Mouse (Mus musculus) gastrocnemius, postnatal 4 days (tissue): Measurements from ENCODE around the gene 1110017D15Rik. TPM values are rescaled to one million over a fixed set of nuclear protein-coding genes. Genes with fewer than 3 reads are reported as not detected.

Experiments used
- DNase-seq, 2 experiments: peaks; one replicate each; pipeline ENCODE4 v3.0.0; 2021 to 2022; ENCODE audit warnings: low spot score in 2 of 2, mixed read lengths in 2 of 2
- total RNA-seq, 2 experiments: library from RNA; stranded (reverse); gene quantifications; 2 replicates each; pipeline ENCODE4 v1.2.3; 2021

Gene 1110017D15Rik
- total RNA-seq, 2 experiments from 2014 or later, result 0.42 to 0.54 TPM

DNA sequence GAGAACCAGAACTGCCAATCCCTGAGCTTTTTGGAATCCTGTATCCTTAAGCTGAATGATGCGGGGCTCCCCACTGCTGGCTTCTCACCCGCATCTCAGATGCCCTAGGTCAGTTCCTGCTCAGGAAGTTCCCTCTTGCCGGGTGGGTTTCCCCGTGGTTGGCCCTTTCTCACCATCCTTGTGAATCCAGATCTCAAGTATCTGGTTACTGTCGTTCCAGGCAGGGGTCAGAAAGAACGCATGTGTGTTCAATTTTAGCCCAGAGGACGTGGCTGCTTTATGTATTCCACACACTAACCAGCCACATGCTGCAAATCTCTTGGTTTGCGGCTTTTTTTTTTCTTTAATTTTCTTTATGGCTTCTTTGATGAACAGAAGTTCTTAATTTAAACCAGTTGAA, 3.4 kb downstream of the 1110017D15Rik start:
- no peak for DNase-seq

DNA sequence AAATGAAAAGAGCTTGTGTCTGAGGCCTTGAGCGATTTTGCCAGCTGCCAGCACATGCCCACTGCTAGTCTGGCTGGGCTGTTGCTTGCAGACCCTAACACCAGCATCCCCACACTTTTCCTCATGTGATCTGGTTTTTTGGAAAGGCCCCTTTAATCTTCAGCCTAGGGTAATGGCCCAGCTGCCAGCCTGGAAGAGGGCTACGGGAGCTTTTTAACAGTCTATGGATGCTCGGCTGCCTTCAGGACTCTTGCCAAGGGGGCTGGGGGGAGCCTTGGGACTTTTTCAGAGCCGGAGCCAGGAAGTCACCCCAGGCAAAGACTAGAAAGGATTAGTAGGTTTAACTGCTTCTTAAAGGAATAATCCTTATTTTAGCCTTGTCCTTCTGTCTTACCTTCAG, 3.8 kb downstream of the 1110017D15Rik start:
- no peak for DNase-seq

DNA sequence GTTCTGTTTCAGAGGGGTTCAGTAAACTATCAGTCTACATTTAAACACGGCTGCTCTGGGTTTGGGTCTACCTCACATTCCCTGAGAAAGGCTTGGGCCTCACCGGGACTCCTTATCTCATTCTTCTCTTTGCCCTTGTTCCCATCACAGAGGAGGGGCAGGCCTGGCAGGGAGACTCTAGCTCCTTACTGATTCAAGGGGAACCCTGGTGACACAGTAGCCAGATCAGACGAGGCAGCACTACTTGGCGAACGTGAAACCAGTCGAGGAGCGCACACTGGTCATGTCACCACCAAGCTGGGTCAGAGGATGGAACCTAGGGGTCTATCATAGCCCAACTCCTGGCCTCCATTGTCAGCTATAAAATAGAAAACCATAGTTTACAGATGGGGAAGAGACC, 9.1 kb downstream of the 1110017D15Rik start:
- no peak for DNase-seq

DNA sequence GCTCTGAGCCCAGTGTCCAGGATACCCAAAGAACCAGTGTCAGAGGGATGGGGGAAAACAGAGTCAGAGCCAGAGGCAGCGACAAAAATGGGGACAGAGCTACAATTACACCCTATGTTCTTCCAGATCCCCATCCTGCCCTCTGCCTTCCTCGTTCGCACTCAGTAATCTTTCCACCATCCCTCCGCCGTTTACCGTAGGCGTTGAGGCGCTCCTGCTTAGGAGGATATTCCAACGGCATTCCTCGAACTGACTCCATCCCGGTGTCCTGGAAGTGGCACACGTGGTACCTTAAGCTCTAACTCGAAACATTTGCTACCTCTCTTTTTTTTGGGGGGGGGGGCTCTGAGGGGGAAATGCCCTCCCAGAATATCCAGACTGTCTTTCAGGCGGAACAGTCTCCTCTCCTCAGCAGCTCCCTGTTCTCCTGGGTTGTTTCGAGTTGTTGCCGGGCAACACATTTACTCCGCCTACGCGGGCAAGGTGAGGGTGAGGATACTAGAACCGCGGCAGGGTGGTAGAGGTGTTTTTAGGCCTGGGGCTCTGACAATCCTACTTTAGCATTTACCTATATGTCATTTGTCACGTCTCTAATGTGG, 9.7 kb downstream of the 1110017D15Rik start:
- no peak for DNase-seq

DNA sequence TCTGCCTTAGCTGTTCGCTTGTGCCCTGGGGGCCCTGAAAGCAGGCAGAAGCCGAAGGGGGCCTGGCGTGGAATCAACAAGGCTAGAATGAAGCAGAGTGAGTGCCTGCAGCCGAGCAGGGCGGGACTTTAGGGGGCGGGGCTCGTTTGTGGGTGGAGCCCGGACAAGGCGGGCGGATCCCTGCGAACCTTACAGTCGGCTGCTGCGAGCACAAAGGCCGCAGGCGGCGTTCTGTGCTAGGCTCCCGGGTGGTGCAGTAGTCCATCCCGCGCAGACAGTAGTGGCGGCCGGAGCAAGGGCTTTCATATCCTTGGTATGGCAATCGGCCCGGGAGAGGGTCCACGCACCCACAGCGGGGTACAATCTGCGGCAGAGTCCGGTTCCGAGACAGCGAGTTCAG, 10.2 kb downstream of the 1110017D15Rik start:
- DNase-seq, result peak; percentile 64 to 86

DNA sequence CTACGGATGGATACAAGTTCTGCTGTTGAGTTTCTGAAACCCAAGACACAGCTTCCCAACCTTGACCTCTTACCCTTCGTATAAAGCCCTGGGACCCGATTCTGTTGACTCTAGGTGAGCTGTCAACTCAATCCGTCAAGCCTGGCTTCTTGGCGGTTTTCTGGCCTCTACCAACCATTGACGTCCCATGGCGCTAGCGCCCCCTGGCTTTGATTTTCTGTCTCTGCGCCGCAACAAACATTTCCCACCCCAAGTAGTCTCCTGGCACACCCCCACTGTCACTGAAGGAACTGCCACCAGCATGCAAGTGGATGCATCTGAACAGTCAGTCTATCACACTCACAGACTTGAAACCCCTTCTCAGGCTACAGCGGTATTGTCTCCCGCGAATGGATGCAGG, 11.0 kb downstream of the 1110017D15Rik start:
- peak in 1 of 2 experiments; percentile 72 for DNase-seq

DNA sequence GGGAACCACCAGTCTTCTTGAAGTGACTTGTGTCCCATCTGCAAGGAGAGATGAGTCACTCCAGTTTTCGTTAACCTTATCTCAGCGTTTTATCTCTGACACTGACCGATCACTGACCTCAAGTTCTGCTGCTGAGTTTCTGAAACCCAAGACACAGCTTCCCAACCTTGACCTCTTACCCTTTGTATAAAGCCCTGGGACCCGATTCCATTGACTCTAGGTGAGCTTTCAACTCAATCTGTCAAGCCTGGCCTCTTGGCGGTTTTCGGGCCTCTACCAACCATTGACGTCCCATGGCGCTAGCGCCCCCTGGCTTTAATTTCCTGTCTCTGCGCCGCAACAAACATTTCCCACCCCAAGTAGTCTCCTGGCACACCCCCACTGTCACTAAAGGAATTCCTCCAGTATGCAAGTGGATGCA, 12.0 kb downstream of the 1110017D15Rik start:
- DNase-seq, result no peak

DNA sequence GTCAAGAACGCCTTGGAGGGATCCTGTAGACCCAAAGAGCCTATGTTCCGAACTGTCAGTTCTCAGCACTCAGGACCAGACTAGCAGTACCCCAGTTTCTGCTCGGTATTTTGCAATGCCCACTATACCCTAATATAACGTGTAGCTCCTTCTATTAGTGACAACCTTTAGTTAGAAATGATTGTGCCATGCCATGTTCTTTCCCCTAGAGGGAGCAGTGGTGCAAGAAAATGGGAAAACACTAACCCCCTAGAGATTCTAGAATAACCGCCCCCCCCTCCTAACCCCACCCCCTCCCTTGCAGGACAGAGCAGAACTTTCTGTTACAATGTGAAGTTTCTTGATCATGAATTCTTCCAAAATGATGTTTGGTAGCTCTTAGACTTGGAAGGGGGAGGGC, 12.8 kb downstream of the 1110017D15Rik start:
- no peak for DNase-seq

DNA sequence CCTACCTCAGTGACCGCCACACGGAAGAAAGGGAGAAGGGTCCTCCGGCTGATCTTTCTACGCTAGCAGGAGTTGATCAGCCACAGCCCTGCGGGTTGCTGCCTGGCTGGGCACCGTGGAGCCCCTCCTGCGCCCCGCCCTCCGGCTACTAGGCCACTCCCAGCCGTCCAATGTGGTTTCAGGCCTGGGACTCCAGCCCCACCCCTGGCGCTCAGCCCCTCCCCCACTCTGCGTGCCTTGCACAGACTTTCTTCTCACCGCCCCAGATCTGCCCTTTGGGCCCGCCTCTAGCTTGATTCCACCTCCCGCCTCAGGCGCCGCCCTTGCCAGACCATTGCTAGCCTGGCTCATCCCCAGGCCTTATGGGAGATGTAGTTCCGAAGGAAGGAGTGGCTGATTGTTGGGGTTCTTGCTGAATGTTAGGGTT, 14.1 kb downstream of the 1110017D15Rik start, which contains the start of gene AI464131:
Gene AI464131 (minus strand): TSS at position 91 of the 427 bp plus-strand sequence.
- peak; percentile 99 for DNase-seq

DNA sequence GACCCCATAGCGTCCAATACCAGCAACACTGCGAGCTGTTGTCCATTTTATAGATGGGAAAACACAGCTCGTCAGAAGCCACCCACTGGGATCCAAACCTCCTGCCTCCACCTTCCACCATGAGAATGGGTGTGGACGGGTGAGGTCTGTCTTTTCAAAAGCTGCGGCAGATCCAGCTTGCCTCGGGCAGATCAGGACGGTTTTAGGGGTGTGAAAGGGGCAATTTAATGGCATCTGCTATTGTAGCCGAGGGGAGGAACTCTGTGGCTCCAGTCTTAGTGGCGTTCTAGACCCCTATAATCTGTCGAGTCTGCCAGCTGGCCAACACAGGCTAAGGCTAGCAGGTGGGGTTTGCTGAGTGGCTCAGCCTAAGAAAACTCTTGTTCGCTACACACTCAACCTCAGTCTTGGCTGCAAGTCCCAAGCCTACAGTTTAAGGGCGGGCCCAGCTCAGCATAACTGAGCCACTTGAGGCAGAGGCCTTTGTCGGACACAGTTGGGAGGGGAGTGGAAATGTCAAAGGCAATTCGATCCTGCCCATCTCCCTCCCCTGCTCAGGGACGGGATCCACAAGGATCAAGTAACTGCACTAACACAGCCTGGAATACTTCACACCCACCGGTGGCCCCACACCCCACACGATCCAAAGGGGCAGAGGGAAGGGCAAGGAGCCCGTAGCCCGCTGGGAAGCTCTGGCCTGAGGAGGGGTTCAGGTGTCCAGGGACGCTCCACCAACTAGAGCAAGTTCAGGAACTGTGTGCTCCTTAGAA, 14.8 kb downstream of the 1110017D15Rik start:
- peak in 1 of 2 experiments; percentile 50 for DNase-seq

DNA sequence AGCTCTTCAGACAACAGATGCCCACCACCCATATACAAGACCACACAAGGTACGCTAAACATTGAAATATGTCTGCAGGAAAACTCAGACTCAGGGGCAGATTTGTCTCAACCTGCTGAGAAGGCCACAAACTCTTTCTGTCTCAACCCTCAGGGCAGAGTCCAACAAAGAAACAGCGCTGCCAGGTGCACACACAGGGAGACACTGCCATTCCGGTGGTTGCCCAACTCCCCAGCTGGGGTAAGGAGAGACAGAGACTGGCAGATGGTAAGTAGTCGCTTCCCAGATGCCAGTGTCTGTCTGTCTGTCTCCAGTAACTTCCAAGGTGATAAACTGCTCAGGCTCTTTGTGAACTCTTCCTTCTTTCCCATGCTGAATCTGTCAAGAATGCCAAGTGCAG, 16.3 kb downstream of the 1110017D15Rik start:
- DNase-seq, result no peak

DNA sequence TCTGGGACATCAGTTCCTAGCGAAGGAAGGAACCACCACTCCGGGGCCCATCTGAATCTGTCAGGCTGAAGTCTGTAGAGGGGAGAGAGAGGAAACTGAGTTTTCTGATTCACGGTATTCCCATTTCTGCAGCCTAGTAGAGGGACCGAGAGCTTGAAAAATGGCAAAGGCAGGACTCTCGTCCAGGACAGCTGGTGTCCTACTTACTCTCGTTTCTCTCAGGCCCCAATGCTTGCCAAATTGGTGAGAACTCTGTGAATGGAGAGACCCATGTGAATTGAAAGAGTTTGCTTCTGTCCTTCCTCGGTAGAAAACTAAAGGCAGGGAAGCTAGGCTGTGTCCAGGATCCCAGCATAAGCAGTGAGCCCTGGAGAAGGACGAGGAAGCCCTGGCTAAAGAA, 17.5 kb downstream of the 1110017D15Rik start:
- no peak for DNase-seq

DNA sequence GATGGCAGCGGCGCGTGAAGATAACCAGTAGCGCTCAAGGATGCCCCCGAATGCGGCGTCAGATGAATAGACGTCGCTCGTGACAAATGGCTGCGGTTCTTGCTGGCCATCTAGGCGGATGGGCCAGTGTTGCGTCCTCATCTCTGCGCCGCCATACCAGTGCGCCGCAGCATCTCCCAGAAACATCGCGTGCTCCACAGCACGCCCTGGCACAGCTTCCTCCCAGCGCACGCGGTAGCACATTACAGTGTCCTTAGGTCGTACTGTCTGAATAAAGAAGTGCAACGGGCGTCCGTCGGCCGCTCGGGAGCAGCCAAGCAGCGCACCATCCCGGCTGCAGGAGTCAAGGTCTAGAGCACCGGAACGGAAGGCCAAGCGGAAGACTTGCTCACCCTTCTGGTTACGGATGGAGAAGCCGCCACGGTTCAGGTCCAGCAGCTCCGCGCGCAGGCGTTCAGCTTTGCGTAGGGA, 18.2 kb downstream of the 1110017D15Rik start:
- DNase-seq, result no peak

DNA sequence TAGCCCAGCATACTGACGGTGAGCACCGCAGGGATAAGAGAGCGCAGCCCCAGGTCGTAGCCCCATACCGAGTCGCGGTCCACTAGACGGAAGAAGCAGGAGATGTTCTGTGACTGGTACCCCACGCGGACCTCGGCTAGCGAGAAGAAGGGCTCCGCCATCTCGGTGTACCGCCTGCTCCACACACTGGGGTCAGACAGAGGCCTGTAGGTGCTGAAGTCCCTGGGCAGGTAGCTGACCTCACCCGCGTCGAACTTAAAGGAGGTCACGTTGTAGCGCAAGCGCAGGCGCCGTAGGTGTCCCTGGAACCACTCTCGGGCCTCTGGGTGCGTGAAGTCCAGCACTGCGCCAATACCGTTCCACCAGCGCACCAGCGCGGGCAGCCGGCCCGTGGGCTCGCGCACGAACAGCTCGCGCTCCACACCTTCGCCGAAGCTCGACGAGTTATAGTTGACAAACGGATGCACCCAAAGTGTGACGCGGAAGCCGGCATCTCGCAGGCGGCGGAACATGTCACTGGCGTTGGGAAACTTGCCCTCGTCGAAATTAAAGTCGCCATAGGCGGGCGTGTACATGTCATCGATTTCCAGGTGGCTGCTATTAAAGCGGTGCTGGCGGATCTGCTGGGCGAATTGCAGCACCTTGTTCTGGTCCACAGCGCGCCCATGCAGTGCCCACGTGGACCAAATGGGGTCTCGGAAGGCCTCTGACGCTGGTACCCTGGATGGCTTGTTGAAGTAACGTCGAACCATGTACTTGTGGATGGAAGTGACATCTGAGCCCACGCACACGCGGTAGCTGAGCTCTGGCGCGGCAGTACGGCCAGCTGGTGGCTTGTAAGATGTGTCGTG, 18.9 kb downstream of the 1110017D15Rik start:
- DNase-seq, result no peak

DNA sequence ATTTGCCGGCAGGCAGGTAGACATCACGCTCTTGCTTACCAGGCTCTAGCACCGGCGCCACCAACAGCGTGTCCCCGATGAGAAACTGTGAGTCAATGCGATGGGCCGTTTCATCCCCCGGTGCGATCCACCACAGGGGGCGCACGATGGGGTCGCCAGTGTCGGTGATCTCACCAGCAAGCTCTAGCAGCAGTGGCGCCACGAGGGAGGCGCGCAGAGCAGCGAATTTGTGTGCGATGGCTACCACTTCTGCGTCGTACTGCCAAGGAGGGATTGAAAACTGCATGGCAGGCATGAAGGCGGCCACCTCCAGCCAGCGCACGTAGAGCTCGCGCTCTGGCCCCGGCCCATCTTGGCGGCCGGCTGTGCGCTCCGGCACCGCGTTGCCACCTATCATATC, 19.6 kb downstream of the 1110017D15Rik start:
- DNase-seq, result no peak

DNA sequence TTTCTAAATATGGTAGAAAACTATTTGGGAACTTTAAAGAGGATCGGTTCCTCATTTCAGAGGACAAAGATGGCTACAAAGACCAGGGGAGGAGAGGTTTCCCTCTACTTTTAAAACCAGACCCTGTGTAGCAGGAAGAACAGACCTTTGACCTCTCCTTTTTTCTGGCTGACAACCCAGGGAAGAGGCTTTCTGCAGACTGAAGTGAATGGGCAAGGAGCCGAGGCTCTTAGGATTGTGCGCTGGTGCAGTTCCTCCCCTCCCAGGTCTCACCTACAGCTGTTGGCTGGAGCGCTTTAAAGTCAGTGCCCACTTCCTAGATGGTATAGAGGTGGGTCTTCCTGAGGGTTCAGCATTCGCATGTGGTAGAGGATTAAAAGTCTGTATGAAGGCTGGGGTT, 20.1 kb downstream of the 1110017D15Rik start:
- no peak for DNase-seq

DNA sequence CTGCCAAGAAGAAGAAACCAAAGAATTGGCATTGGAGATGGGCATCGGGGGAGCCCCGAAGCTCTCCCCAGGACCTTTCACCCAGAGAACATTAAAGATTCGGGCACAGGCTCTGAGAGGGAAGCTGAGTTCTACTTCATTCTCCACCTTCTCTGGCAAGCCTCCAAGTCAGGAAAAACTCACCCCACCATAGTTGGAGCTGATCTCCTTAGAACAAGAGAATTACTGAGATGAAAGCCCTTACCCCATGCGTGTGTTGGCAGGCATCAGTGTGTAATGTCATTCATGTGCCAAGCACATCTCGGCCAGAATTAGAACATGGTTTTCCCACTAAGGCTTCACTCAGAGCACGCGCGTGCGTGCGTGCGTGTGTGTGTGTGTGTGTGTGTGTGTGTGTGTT, 21.3 kb downstream of the 1110017D15Rik start:
- no peak for DNase-seq

DNA sequence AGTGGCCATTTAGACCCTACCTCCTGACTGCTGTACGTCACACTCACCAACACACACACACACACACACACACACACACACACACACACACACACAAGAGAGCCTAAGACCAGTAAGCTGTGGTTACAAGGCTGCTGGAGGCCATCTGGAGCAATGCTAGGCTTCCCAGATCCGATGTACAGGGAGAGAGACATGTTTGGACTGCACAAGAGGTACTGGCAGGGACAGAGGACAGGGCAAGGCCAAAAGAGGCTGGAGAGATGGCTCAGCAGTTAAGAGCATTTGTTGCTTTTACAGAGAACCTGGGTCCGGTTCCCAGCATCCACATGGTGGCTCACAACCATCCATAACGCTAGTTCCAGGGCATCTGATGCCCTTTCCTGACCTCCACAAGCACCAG, 22.1 kb downstream of the 1110017D15Rik start:
- DNase-seq, result no peak

DNA sequence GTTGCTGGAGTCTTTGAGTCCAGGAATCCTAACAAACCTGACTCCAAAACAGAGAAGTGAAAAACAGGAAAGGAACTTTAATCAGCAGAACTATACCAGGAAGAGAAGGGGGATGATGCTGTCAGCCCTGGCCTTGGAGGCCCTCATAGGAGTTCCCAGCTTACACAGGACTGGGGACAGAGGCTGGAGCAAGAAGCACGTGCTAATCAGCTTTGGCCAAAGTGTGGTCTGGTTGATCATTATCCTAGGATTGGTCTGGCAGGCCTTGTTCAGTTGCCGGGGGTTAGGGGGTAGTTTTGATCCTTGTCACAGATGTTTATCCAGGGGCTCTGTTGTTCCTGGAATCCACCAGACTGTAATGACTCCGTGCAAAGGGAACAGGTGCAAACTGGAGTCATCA, 22.8 kb downstream of the 1110017D15Rik start:
- DNase-seq, result no peak

DNA sequence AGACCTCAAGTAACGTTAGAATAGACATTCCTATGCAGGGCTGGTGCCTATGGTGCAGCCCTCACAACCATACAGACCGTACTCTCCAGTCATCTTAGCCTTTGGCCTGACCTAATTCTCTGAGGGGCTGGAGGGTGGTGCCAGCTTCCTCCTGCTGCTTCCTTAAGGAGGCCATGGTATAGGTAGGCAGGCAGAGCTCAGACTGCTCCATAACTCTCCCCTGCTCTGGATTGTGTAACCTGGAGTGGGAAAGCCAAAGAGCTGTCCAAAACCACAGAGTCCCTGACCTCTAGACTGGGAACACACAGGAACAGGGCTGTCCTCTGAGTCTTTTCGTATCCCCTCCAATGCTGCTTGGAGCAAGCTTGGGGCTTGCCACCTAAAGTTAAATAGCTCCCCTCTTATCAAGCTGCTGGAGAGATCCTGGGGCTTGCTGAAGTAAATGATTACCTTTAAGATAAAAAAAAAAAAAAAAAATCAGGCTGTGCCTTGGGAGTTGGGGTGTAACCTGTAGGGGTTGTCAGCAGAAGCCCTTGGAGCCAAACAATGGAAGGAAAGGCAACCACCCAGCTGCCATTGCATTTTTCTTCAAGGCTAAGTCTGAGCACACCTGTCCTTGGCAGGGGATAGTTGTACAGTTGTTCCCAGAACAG, 23.5 kb downstream of the 1110017D15Rik start:
- DNase-seq, result no peak

DNA sequence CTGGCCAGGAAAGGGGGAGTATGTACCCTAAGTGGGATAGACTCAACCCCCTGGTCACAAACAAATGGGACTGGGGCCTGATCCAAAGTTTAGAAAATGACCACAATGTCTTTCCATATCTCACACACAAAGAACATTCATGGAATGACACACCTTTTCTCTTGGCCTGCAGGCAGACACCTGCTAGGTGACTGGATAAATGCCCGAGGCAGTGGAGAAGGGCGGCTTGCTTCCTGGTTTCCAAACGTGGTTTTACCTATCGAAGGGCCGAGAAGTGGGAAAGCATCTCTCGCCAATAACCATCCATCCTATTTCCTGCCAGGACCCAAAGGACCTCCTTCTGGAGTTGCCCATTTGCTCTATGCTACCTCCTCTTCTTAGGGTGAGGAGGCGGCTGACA, 24.2 kb downstream of the 1110017D15Rik start:
- DNase-seq, result no peak
